Mouse (Mus musculus): ENCODE data around the gene Ppp1r15a.

Gene Ppp1r15a

GRCm38 (mm10) chr7:45509181-45509882 is 16.7 kb downstream of the Ppp1r15a start:
- no peak for TF ChIP-seq GATA4 (IDR thresholded peaks at IDR 0.05; ENCODE audit: insufficient replicate concordance, low read length)

GRCm38 (mm10) chr7:45508561-45508960 is 17.5 kb downstream of the Ppp1r15a start:
- TF ChIP-seq GATA4 (IDR thresholded peaks at IDR 0.05; ENCODE audit: insufficient replicate concordance, low read length), result 0 out of 2 replicates have a peak, but pooled peaks have one; percentile 34

- TF ChIP-seq GATA4 (IDR thresholded peaks at IDR 0.05; ENCODE audit: insufficient replicate concordance, low read length), result no peak
Observed at GRCm38 (mm10) chr7:45507583-45507982, 18.5 kb downstream of the Ppp1r15a start.

DNA sequence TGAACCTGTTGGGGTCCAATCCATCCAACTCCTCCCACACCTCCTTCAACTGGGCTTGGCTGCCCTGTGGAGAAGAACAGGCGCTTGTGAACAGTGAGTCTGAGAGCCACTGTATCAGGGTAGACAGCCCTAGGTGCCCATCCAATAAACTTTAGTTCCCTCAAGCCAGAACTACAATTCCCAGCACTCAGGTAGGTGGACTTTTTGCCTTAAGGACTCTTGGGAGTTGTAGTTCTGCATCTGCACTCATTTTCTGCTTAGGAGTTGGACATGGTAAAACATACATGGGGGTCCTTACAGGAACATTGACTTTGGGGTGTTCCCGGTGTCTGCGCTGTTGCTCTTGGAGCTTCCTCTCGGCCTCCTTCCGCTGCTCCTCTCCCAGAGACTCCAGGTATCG is 27.6 kb downstream of the Ppp1r15a start:
- TF ChIP-seq GATA4 (IDR thresholded peaks at IDR 0.05; ENCODE audit: insufficient replicate concordance, low read length), result no peak

DNA sequence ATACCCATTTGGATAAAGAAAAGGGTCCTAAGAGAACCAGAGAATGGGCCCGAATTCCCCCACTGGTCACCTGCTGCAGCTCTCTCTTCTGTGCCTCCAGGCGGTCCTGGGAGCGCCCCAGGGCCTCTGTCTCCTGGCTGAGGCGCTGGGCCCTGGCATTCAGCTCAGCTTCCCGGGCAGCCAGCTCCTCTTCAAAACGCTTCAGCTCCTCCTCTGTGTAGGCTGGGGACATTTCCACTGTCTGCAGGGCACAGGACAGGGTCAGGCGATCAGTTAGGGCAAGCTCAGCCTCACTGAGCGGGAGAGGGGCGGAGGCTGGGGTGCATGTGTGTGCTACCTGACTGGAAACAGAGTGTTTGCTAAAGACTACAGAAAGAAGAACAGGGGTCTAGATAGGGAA is 31.5 kb downstream of the Ppp1r15a start:
- no peak for TF ChIP-seq GATA4 (IDR thresholded peaks at IDR 0.05; ENCODE audit: insufficient replicate concordance, low read length)

DNA sequence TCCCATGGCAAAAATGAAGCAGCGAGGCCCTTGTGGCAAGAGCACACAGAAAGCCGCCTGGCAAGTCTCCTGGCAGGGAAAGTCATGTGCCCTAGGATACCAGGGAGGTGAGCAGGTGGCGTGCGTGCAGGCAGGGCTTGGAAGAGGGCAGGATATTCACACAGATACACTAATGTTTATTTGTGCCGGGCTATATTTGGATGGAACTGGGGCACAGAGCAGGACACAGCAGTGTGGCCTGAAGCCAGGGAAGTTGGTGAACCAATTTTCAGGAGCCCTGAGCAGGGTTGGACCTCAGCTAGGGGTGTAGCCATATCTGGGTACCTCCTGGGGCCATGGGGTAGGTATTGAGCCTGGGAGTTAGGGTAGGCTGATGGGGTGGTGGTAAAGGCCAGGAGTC is 33.1 kb downstream of the Ppp1r15a start:
- TF ChIP-seq GATA4 (IDR thresholded peaks at IDR 0.05; ENCODE audit: insufficient replicate concordance, low read length), result no peak

DNA sequence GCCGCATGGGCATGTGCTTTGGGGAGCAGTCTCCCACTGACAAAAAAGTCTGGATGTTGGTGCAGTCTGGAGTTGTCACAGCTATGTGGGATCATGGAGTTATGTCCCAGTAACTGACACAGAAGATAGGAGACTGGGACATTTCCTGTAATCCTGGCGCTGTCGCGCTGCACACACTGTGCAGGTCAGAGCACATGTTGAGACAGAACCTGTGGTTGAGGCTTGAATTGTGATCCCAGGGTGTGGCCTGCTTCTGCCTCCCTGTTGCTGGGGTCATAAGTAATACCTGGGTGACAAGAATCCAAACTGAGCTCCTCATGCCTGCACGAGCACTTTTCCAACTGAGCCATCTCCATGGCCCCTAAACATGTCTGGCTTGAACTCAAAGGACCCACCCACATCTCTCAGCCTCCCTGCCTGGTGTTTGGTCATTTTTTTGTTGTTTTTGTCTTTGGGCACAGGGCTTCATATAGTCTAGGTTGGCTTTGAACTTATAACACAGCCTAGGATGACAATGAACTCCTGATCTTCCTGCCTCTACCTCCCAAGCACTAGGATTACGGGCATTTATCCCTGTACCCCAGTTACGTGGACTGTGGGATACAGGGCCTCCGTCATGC is 33.7 kb downstream of the Ppp1r15a start:
- TF ChIP-seq GATA4 (IDR thresholded peaks at IDR 0.05; ENCODE audit: insufficient replicate concordance, low read length), result no peak

DNA sequence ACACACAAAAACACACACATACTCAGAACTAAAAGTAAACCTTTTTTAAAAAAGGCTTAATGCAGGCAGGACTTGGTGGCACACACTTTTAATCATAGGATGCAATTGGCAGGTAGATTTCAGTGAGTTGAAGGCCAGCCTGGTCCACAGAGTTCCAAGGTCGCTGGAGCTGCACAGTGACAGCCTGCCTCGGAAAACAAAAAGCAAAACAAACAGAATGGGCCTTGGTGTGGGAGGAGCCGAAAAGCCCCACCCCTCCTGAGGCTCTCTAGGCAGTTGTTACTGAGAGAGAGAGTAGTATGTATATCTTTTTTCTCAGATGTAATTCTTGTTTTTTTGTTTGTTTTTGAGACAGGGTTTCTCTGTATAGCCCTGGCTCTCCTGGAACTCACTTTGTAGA is 34.8 kb downstream of the Ppp1r15a start:
- no peak for TF ChIP-seq GATA4 (IDR thresholded peaks at IDR 0.05; ENCODE audit: insufficient replicate concordance, low read length)

DNA sequence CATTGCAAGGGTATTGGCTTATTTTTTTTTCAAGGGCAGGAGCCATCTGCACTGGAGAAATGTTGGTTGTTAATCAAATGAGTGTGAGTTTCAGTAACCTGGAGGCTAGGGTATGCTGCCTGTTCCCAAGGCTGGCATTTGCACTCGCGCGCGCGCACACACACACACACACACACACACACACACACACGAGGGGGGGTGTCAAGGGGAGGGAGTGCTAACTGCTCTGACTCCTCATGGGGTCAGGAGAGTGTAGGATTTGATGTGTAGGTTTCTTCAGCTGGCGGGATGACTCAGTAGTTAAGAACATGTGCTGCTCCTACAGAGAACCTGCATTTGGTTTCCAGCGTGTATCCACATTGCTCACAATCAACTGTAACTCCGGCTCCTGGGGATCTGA is 35.2 kb downstream of the Ppp1r15a start:
- TF ChIP-seq GATA4 (IDR thresholded peaks at IDR 0.05; ENCODE audit: insufficient replicate concordance, low read length), result no peak

DNA sequence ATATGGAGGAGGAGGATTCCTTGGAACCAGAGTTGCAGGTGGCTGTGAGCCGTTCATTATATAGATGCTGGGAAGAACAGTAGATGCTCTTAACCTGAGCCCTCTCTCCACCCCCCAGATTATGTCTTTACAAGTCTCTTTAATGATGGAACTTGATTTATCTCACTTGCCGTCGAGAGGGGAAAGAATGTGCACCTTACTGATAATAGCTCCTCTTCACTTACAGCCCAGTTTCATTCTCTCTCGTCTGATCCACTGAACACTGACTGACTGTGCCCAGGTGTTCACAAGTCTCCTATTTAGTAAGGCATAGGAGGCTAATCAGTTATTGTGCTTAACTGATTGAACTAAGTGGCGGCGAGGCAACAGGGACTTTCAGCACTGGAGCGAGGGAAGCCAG is 36.5 kb downstream of the Ppp1r15a start:
- no peak for TF ChIP-seq GATA4 (IDR thresholded peaks at IDR 0.05; ENCODE audit: insufficient replicate concordance, low read length)

- peak; percentile 71; the same call in 1 of the 2 replicates for TF ChIP-seq GATA4 (IDR thresholded peaks at IDR 0.05; ENCODE audit: insufficient replicate concordance, low read length)
Observed at GRCm38 (mm10) chr7:45488293-45489204, 37.5 kb downstream of the Ppp1r15a start, which contains the start of gene Dhdh. TSS of gene Dhdh (minus strand) at chr7:45488805.

GRCm38 (mm10) chr7:45487861-45488292 is 38.2 kb downstream of the Ppp1r15a start:
- TF ChIP-seq GATA4 (IDR thresholded peaks at IDR 0.05; ENCODE audit: insufficient replicate concordance, low read length), result no peak

- no peak for TF ChIP-seq GATA4 (IDR thresholded peaks at IDR 0.05; ENCODE audit: insufficient replicate concordance, low read length)
Observed at GRCm38 (mm10) chr7:45486761-45487415, 39.2 kb downstream of the Ppp1r15a start, which contains the start of gene Gm45808. TSS of gene Gm45808 (minus strand) at chr7:45486811.

DNA sequence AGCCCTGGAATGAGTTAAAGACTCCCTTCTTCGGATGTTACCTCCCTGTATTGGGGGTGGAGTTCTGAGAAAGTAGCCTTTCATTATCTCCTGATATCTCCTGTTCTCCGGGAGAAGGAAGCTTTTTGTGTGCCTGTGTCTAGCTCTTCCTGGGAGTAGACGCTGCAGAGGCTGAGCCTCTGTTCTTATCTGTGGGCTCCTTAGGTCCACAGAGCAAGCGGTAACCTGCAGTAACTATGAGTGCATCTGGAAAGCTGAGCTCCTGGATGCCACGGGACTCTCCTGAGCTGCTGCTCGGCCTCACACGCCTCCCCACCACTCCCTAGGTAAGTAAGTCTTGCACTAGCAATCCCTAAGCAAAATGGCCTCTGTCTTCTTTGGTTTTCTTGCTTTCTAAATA is 39.9 kb downstream of the Ppp1r15a start:
- no peak for TF ChIP-seq GATA4 (IDR thresholded peaks at IDR 0.05; ENCODE audit: insufficient replicate concordance, low read length)

GRCm38 (mm10) chr7:45482166-45482565 is 43.9 kb downstream of the Ppp1r15a start:
- no peak for TF ChIP-seq GATA4 (IDR thresholded peaks at IDR 0.05; ENCODE audit: insufficient replicate concordance, low read length)
